Mouse (Mus musculus): ENCODE measurements around the gene Tead1. TPM values are rescaled to one million over a fixed set of nuclear protein-coding genes. Genes with fewer than 3 reads are reported as not detected.

The Tead1 gene
- total and polyA plus RNA-seq, 3 experiments: 39.5 to 195 (median 169) TPM

- Histone ChIP-seq H3K4me3 (no peak overlapping the region), H3K79me2 (replicated peaks; ENCODE audit: control insufficient read depth, insufficient read depth, low read length) (peaks cover 3% of the 10 kb centered on the region; the same call in 1 of the 2 replicates), H3K4me1 (ENCODE audit: control insufficient read depth, insufficient read depth, low read length) (peaks cover 18% of the 10 kb centered on the region), H3K27me3 (ENCODE audit: control insufficient read depth, insufficient read depth, low read length) (no peaks in the 10 kb centered on the region), H3K9ac (ENCODE audit: low read depth, low read length) (no peak overlapping the region), H3K36me3 (ENCODE audit: control insufficient read depth, insufficient read depth, low read length) (no peaks in the 10 kb centered on the region; the same call in 1 of the 2 replicates), H3K27ac (no peak overlapping the region)
- TF ChIP-seq EP300 (IDR thresholded peaks at IDR 0.05; ENCODE audit: insufficient read depth, low read depth, low read length) (no peak), CTCF (IDR thresholded peaks at IDR 0.05) (no peak), POLR2A (IDR thresholded peaks at IDR 0.05; ENCODE audit: insufficient read depth, low read depth, low read length) (no peak)
- WGBS: 49% methylated on average over 7 of the region's 7 CpGs
- no peak for DNase-seq
- intact Hi-C loops (cut with DNase I): no loop called here
These were observed 12.0 kb downstream of the Tead1 start for GRCm38 (mm10) chr7:112690836-112691781.

- H3K9ac ChIP-seq (ENCODE audit: low read depth, low read length): no peak overlapping the region
- peaks cover 14% of the 10 kb centered on the region; the same call in 1 of the 2 replicates for H3K36me3 ChIP-seq (ENCODE audit: control insufficient read depth, insufficient read depth, low read length)
- H3K4me3 ChIP-seq: no peak overlapping the region
- TF ChIP-seq POLR2A (IDR thresholded peaks at IDR 0.05; ENCODE audit: insufficient read depth, low read depth, low read length): no peak
- TF ChIP-seq CTCF (IDR thresholded peaks at IDR 0.05): no peak
- no peak for TF ChIP-seq EP300 (IDR thresholded peaks at IDR 0.05; ENCODE audit: insufficient read depth, low read depth, low read length)
- no peaks in the 10 kb centered on the region for H3K27me3 ChIP-seq (ENCODE audit: control insufficient read depth, insufficient read depth, low read length)
- intact Hi-C loops (cut with DNase I): no loop called here
- no peak overlapping the region for H3K27ac ChIP-seq
- H3K4me1 ChIP-seq (ENCODE audit: control insufficient read depth, insufficient read depth, low read length): peaks cover 25% of the 10 kb centered on the region
- WGBS: 90% methylated on average over 10 of the region's 10 CpGs
- no peak for DNase-seq
- no peaks in the 10 kb centered on the region for H3K79me2 ChIP-seq (replicated peaks; ENCODE audit: control insufficient read depth, insufficient read depth, low read length)
These were observed 14.4 kb downstream of the Tead1 start for GRCm38 (mm10) chr7:112693566-112693965.

- Histone ChIP-seq H3K79me2 (replicated peaks; ENCODE audit: control insufficient read depth, insufficient read depth, low read length) (peaks cover 4% of the 10 kb centered on the region), H3K36me3 (ENCODE audit: control insufficient read depth, insufficient read depth, low read length) (peaks cover 14% of the 10 kb centered on the region; the same call in 1 of the 2 replicates), H3K27me3 (ENCODE audit: control insufficient read depth, insufficient read depth, low read length) (no peaks in the 10 kb centered on the region), H3K27ac (peak overlapping the region; percentile 85), H3K9ac (ENCODE audit: low read depth, low read length) (no peak overlapping the region), H3K4me3 (no peak overlapping the region), H3K4me1 (ENCODE audit: control insufficient read depth, insufficient read depth, low read length) (peaks cover 18% of the 10 kb centered on the region)
- TF ChIP-seq EP300 (IDR thresholded peaks at IDR 0.05; ENCODE audit: insufficient read depth, low read depth, low read length) (no peak), POLR2A (IDR thresholded peaks at IDR 0.05; ENCODE audit: insufficient read depth, low read depth, low read length) (no peak), CTCF (IDR thresholded peaks at IDR 0.05) (no peak)
- 9% methylated on average over 4 of the region's 4 CpGs for whole genome bisulfite sequencing
- intact Hi-C loops (cut with DNase I): loop anchor here (2.0 to 5.0 kb wide), 3 partner anchors 16 to 156 kb away; no protein-coding TSS in a partner anchor
- no peak for DNase-seq
These were observed 17.7 kb downstream of the Tead1 start for GRCm38 (mm10) chr7:112696777-112697161.

- Histone ChIP-seq H3K27ac (peak overlapping the region; percentile 85), H3K4me3 (peak overlapping the region; percentile 20; the same call in 1 of the 2 replicates), H3K27me3 (ENCODE audit: control insufficient read depth, insufficient read depth, low read length) (no peaks in the 10 kb centered on the region), H3K36me3 (ENCODE audit: control insufficient read depth, insufficient read depth, low read length) (peaks cover 14% of the 10 kb centered on the region; the same call in 1 of the 2 replicates), H3K9ac (ENCODE audit: low read depth, low read length) (peak overlapping the region; percentile 28; the same call in 1 of the 2 replicates), H3K4me1 (ENCODE audit: control insufficient read depth, insufficient read depth, low read length) (peaks cover 18% of the 10 kb centered on the region), H3K79me2 (replicated peaks; ENCODE audit: control insufficient read depth, insufficient read depth, low read length) (peaks cover 6% of the 10 kb centered on the region)
- TF ChIP-seq CTCF (IDR thresholded peaks at IDR 0.05) (no peak), POLR2A (IDR thresholded peaks at IDR 0.05; ENCODE audit: insufficient read depth, low read depth, low read length) (no peak; the same call in 1 of the 2 replicates), EP300 (IDR thresholded peaks at IDR 0.05; ENCODE audit: insufficient read depth, low read depth, low read length) (0 out of 2 replicates have a peak, but pooled peaks have one; percentile 20)
- peak; percentile 61 to 74 for DNase-seq
- intact Hi-C loops (cut with DNase I): loop anchor here (2.0 to 5.0 kb wide), 3 partner anchors 17 to 155 kb away; no protein-coding TSS in a partner anchor
- WGBS: 7% methylated on average over 10 of the region's 10 CpGs
These were observed 18.2 kb downstream of the Tead1 start for GRCm38 (mm10) chr7:112697162-112697841.

- 65% methylated on average over 5 of the region's 5 CpGs for WGBS
- H3K27ac ChIP-seq: no peak overlapping the region
- no peak for DNase-seq
These were observed 21.0 kb downstream of the Tead1 start for GRCm38 (mm10) chr7:112700082-112700481.

More at GRCm38 (mm10) chr7:112700082-112700481, 21.0 kb downstream of the Tead1 start:
- peaks cover 10% of the 10 kb centered on the region for H3K79me2 ChIP-seq (replicated peaks; ENCODE audit: control insufficient read depth, insufficient read depth, low read length)
- no peak overlapping the region for H3K4me3 ChIP-seq
- peaks cover 17% of the 10 kb centered on the region for H3K4me1 ChIP-seq (ENCODE audit: control insufficient read depth, insufficient read depth, low read length)
- intact Hi-C loops (cut with DNase I): no loop called here
- H3K9ac ChIP-seq (ENCODE audit: low read depth, low read length): no peak overlapping the region
- no peaks in the 10 kb centered on the region; the same call in 1 of the 2 replicates for H3K27me3 ChIP-seq (ENCODE audit: control insufficient read depth, insufficient read depth, low read length)
- H3K36me3 ChIP-seq (ENCODE audit: control insufficient read depth, insufficient read depth, low read length): peaks cover 14% of the 10 kb centered on the region; the same call in 1 of the 2 replicates
- TF ChIP-seq CTCF (IDR thresholded peaks at IDR 0.05): no peak
- no peak for TF ChIP-seq POLR2A (IDR thresholded peaks at IDR 0.05; ENCODE audit: insufficient read depth, low read depth, low read length)
- no peak for TF ChIP-seq EP300 (IDR thresholded peaks at IDR 0.05; ENCODE audit: insufficient read depth, low read depth, low read length)

Measured in heart, adult 2 months (tissue).